Mouse (Mus musculus): ENCODE results near the gene Ube2c. TPM values are rescaled to one million over a fixed set of nuclear protein-coding genes. Genes with fewer than 3 reads are reported as not detected.

Ube2c gene
- polyA plus RNA-seq, 1 experiment, result 91.2 TPM

DNA sequence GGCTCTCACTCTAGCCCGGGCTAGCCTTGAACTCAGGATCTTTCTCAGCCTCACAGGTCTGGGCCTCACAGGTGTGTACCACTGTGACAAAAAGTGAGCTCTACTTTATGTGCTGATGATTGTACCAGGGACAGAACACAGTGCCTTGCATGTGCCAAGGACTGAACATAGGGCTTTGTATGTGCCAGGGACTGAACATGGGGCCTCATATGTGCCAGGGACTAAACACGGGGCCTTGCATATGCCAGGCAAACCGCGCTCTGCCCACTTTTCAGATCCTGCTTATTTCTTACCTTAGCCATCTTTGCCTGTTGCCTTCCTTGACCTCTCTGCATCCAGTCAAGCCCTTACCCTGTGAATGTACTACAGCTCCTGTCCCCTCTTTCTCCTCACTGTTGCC, 7.7 kb upstream of the Ube2c start:
- no peak overlapping the region for H3K27ac ChIP-seq (ENCODE audit: insufficient read depth, low read depth, low read length)
- no peak for TF ChIP-seq POLR2A (IDR thresholded peaks at IDR 0.05; ENCODE audit: low read depth, low read length)
- no peak for TF ChIP-seq CTCF (IDR thresholded peaks at IDR 0.05; ENCODE audit: extremely low read depth, insufficient read length, insufficient replicate concordance, low read depth, low read length)

DNA sequence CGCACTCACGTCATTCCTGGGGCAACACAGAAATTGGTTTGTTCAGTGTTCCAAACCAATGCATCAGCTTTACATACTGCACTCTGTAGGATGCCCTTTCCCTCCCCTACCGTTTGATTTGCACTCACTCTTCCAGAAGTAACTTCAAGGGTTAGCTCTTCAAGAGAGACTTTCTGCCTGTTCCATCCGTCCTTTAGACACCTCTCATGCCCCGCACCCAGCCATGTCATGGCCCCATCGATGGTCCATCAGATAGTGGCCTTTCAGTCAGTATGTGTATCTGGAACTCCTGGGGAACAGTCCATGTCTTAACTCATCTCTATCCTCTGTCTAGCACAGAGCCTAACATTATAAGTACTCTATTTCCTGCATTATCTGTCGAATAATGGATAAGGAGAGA, 7.1 kb upstream of the Ube2c start:
- TF ChIP-seq POLR2A (IDR thresholded peaks at IDR 0.05; ENCODE audit: low read depth, low read length), result no peak
- no peak for TF ChIP-seq CTCF (IDR thresholded peaks at IDR 0.05; ENCODE audit: extremely low read depth, insufficient read length, insufficient replicate concordance, low read depth, low read length)

More for the DNA sequence above, 7.7 kb upstream of the Ube2c start:
- Histone ChIP-seq H3K4me1 (ENCODE audit: control insufficient read depth, insufficient read depth, insufficient read length, low read length) (no peaks in the 10 kb centered on the region), H3K4me3 (ENCODE audit: low read depth, low read length) (no peak overlapping the region), H3K36me3 (ENCODE audit: control insufficient read depth, insufficient read depth, low read length) (peaks cover 74% of the 10 kb centered on the region), H3K27me3 (ENCODE audit: control insufficient read depth, insufficient read depth, low read length) (no peaks in the 10 kb centered on the region)
- 94% methylated on average over 4 of the region's 4 CpGs for WGBS

DNA sequence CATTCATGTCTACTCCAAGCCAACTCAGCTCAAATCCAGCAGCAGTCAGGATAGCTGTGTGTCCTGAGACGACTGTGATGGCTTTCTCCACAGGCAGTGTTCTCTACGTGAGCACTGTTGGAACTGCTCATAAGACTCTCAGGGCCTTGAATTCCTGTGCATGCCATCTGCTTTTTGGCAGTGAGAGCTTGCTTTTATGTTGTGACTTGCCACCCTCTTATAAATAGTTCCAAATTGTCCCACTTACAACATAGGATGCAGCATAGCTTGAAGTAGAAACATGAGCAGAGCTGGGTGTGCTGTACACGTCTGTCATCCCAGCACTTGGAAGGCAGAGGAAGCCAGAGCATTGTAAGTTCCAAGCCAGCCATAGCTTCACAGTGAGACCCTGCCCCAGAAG, 3.9 kb upstream of the Ube2c start:
- no peak for TF ChIP-seq CTCF (IDR thresholded peaks at IDR 0.05; ENCODE audit: extremely low read depth, insufficient read length, insufficient replicate concordance, low read depth, low read length)
- no peak for TF ChIP-seq POLR2A (IDR thresholded peaks at IDR 0.05; ENCODE audit: low read depth, low read length)
- Histone ChIP-seq H3K36me3 (ENCODE audit: control insufficient read depth, insufficient read depth, low read length) (peaks cover 46% of the 10 kb centered on the region), H3K4me3 (ENCODE audit: low read depth, low read length) (no peak overlapping the region), H3K27ac (ENCODE audit: insufficient read depth, low read depth, low read length) (no peak overlapping the region), H3K27me3 (ENCODE audit: control insufficient read depth, insufficient read depth, low read length) (no peaks in the 10 kb centered on the region), H3K4me1 (ENCODE audit: control insufficient read depth, insufficient read depth, insufficient read length, low read length) (peaks cover 3% of the 10 kb centered on the region; the same call in 1 of the 2 replicates)
- 91% methylated on average over 3 of the region's 3 CpGs for WGBS

More for the DNA sequence above, 7.1 kb upstream of the Ube2c start:
- 80% methylated on average over 7 of the region's 7 CpGs for WGBS
- H3K36me3 ChIP-seq (ENCODE audit: control insufficient read depth, insufficient read depth, low read length), result peaks cover 71% of the 10 kb centered on the region
- H3K27me3 ChIP-seq (ENCODE audit: control insufficient read depth, insufficient read depth, low read length), result no peaks in the 10 kb centered on the region
- H3K4me3 ChIP-seq (ENCODE audit: low read depth, low read length), result no peak overlapping the region
- H3K4me1 ChIP-seq (ENCODE audit: control insufficient read depth, insufficient read depth, insufficient read length, low read length), result no peaks in the 10 kb centered on the region
- no peak overlapping the region for H3K27ac ChIP-seq (ENCODE audit: insufficient read depth, low read depth, low read length)

DNA sequence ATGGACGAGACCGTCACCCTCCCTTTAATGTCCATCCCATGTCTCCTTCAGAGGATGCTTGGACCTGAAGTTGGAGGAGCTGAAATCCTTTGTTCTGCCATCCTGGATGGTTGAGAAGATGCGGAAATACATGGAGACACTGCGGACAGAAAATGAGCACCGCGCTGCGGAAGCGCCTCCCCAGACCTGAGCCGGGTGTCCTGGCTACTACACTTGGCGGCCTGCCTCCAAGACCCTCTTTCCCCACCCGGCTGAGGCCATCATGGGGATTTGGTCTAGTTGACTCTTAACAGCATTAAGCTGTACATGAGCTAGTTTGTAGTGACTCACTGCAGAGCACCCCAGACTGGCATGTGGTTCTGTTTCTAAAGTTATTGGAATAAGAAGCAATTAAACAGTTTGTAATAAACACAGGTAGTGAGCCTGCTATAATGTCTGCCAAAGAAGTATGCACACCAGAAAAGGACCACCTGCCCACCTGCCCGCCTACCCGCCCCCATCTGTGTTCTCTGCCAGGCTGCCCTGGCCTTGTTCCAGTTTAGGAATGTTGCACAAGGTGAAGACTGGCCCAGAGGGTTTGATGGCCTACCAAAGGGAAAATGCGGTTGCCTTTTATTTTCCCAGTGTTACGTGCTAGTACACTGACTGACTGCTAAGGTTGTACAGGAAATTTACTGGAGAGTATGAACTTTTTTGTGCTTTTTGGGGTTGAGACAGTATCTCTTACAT, 1.7 kb upstream of the Ube2c start:
- WGBS, result 89% methylated on average over 15 of the region's 15 CpGs
- H3K4me1 ChIP-seq (ENCODE audit: control insufficient read depth, insufficient read depth, insufficient read length, low read length), result peaks cover 6% of the 10 kb centered on the region; the same call in 1 of the 2 replicates
- TF ChIP-seq CTCF (IDR thresholded peaks at IDR 0.05; ENCODE audit: extremely low read depth, insufficient read length, insufficient replicate concordance, low read depth, low read length) (no peak), POLR2A (IDR thresholded peaks at IDR 0.05; ENCODE audit: low read depth, low read length) (no peak)
- H3K27me3 ChIP-seq (ENCODE audit: control insufficient read depth, insufficient read depth, low read length), result no peaks in the 10 kb centered on the region
- H3K4me3 ChIP-seq (ENCODE audit: low read depth, low read length), result no peak overlapping the region
- H3K36me3 ChIP-seq (ENCODE audit: control insufficient read depth, insufficient read depth, low read length), result peaks cover 34% of the 10 kb centered on the region
- H3K27ac ChIP-seq (ENCODE audit: insufficient read depth, low read depth, low read length), result no peak overlapping the region

DNA sequence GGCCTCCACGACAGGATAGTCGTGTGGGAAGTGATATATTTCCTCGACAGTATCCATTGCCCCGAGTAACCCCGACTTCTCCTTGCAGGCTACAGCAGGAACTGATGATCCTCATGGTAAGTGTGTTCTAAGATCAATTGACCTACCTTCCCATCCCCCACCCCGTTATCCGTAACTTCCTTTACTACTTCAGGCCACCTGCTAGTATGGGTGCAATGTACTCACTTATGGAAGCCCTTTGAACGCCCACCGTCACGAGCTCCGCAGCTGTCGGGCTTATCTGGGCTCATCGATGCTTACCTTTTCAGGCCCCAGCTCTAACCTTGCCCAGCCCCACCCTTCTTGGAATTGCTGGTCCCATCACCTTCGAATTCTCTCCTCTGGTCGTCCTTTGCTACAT, 581 bp downstream of the Ube2c start:
- TF ChIP-seq POLR2A (IDR thresholded peaks at IDR 0.05; ENCODE audit: low read depth, low read length) (no peak), CTCF (IDR thresholded peaks at IDR 0.05; ENCODE audit: extremely low read depth, insufficient read length, insufficient replicate concordance, low read depth, low read length) (no peak)
- no peaks in the 10 kb centered on the region for H3K27me3 ChIP-seq (ENCODE audit: control insufficient read depth, insufficient read depth, low read length)
- H3K4me3 ChIP-seq (ENCODE audit: low read depth, low read length), result peak overlapping the region; percentile 81
- H3K36me3 ChIP-seq (ENCODE audit: control insufficient read depth, insufficient read depth, low read length), result peaks cover 22% of the 10 kb centered on the region
- under 1% methylated on average over 15 of the region's 15 CpGs for WGBS
- peaks cover 12% of the 10 kb centered on the region; the same call in 1 of the 2 replicates for H3K4me1 ChIP-seq (ENCODE audit: control insufficient read depth, insufficient read depth, insufficient read length, low read length)
- peak overlapping the region; percentile 3; the same call in 1 of the 2 replicates for H3K27ac ChIP-seq (ENCODE audit: insufficient read depth, low read depth, low read length)

DNA sequence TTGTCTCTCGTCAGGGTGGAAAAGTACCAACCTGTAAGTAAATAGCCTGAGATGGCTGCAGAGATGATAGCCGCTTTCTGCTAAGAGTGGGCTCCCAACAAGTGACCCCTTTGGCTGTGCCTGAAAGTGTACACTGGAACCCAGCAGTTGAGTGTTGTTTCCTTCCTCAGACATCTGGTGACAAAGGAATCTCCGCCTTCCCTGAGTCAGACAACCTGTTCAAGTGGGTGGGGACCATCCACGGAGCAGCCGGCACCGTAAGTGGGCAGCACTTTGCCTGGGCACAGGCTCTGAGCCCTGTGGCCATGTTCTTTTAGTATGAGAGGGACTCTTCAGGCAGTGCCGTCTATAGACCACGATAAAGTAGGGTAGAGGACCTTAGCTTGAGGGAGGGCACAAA, 1.4 kb downstream of the Ube2c start:
- H3K4me1 ChIP-seq (ENCODE audit: control insufficient read depth, insufficient read depth, insufficient read length, low read length), result peaks cover 12% of the 10 kb centered on the region; the same call in 1 of the 2 replicates
- H3K36me3 ChIP-seq (ENCODE audit: control insufficient read depth, insufficient read depth, low read length), result peaks cover 15% of the 10 kb centered on the region
- WGBS, result 28% methylated on average over 8 of the region's 8 CpGs
- H3K4me3 ChIP-seq (ENCODE audit: low read depth, low read length), result peak overlapping the region; percentile 14; the same call in 1 of the 2 replicates
- TF ChIP-seq CTCF (IDR thresholded peaks at IDR 0.05; ENCODE audit: extremely low read depth, insufficient read length, insufficient replicate concordance, low read depth, low read length) (no peak), POLR2A (IDR thresholded peaks at IDR 0.05; ENCODE audit: low read depth, low read length) (no peak)
- H3K27me3 ChIP-seq (ENCODE audit: control insufficient read depth, insufficient read depth, low read length), result no peaks in the 10 kb centered on the region
- no peak overlapping the region for H3K27ac ChIP-seq (ENCODE audit: insufficient read depth, low read depth, low read length)

DNA sequence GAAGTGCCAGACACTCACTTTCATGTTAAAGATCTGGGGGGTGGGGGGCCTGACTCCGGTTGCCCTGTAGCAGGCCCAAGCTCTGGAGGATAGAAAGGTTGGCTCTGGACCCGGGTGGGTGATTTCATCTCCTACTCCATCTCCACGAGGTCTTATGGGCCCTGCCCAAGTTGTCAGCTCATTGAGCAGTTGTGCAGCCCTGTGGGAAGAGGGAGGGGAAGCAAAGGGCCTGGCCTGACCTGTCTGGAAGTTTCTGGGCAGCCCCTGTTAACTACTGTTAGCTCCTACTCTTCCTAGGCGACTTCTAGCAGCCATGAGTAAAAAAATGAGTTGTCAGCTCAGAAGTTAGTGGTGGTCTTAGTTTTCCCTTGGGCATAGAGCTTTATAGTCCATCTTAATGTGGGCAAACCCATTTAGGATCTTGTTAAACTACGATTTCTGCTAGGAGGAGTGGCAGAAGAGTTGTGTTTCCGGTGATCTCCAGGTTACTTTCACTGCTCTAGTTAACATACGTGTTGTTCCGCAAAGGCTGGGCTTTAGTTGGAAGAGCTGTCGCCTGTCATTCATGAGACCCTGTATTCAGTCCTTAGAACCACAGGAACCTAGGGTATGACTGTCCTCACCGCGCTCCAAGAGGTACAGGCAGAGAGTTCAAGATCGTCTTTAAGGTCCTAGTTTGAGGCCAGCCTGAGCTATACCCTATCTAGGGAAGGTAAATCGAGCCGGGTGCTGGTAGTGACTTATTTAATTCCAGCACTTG, 3.7 kb downstream of the Ube2c start:
- Histone ChIP-seq H3K36me3 (ENCODE audit: control insufficient read depth, insufficient read depth, low read length) (peaks cover 4% of the 10 kb centered on the region; the same call in 1 of the 2 replicates), H3K27ac (ENCODE audit: insufficient read depth, low read depth, low read length) (peak overlapping the region; percentile 14), H3K27me3 (ENCODE audit: control insufficient read depth, insufficient read depth, low read length) (no peaks in the 10 kb centered on the region), H3K4me3 (ENCODE audit: low read depth, low read length) (no peak overlapping the region), H3K4me1 (ENCODE audit: control insufficient read depth, insufficient read depth, insufficient read length, low read length) (peaks cover 12% of the 10 kb centered on the region; the same call in 1 of the 2 replicates)
- TF ChIP-seq CTCF (IDR thresholded peaks at IDR 0.05; ENCODE audit: extremely low read depth, insufficient read length, insufficient replicate concordance, low read depth, low read length), result no peak
- no peak for TF ChIP-seq POLR2A (IDR thresholded peaks at IDR 0.05; ENCODE audit: low read depth, low read length)
- WGBS, result 61% methylated on average over 14 of the region's 14 CpGs

Measured in small intestine, adult 2 months (tissue).